Mouse (Mus musculus): ENCODE measurements around the gene Gm42517. TPM values are rescaled to one million over a fixed set of nuclear protein-coding genes. Genes with fewer than 3 reads are reported as not detected.

Gm42517 gene
- total RNA-seq, 4 experiments from 2014 or later, result 2.5 to 4.6 (median 3.9) TPM

- no peak for DNase-seq
Observed at GRCm38 (mm10) chr5:108347843-108348242, 19.9 kb downstream of the Gm42517 start.

- no peak for DNase-seq
Observed at GRCm38 (mm10) chr5:108345313-108346071, 22.2 kb downstream of the Gm42517 start.

GRCm38 (mm10) chr5:108343680-108344170, 24.0 kb downstream of the Gm42517 start:
- no peak for DNase-seq

DNA sequence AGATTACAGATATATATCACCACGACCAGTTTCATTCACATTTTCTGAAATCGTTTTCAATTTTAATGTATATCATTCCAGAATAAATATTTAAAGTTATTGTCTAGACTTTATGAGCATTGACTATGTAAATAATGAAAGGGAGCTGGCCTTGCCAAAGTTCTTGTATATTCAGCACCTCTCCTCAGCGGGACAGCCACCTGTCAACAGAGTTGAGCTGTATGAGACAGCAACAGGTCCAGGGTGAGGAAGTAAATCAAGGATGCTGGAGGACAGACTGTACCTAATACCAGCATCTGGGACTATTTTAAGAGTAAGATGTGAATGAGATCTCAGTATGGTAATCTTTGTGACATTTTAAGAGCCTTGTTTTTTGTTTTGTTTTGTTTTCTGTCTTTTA, 29.7 kb downstream of the Gm42517 start:
- DNase-seq, result no peak

DNA sequence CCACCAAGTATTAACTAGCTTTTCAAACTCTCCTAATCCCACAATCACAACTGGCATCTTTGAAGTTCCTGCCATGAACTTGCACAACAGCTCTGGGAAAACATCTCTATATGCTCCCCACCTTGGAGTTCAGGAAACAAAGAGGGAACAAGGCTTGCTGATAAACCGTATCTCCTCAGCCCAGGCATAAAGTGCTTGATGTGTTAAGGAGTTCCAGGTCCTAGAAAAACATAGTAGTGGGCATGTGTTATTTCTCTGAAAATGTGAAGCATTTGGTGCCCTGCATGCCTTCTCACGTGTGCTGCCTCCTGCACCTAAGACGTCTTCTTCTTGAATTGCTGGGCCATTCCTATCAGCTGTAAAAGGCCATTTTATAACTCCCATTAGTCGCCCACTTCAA, 30.3 kb downstream of the Gm42517 start:
- no peak for DNase-seq

- no peak for DNase-seq
Observed at GRCm38 (mm10) chr5:108331051-108331450, 36.7 kb downstream of the Gm42517 start.

Other genes starting within 250 kb of the Gm42517 start
- gene Tmed5, start 235.3 kb downstream of the Gm42517 start, total RNA-seq (2022), result 10 to 100 TPM; 26.8 to 62.4 (median 44.9) TPM
- gene Ccdc18, start 235.0 kb downstream of the Gm42517 start, total RNA-seq (2022), result under 1 TPM; 0.15 to 0.66 (median 0.45) TPM
- 10 to 100 TPM; 30.6 to 33.8 (median 32.7) TPM for gene Dr1, start 99.0 kb downstream of the Gm42517 start, total RNA-seq (2022)
- 10 to 100 TPM; 13.5 to 18.2 (median 15.5) TPM for gene Pigg, start 55.3 kb downstream of the Gm42517 start, total RNA-seq (2022)
- gene Pde6b, start 20.5 kb upstream of the Gm42517 start, total RNA-seq (2022), result not detected
- 100 to 1,000 TPM in 3 of 4 experiments, 10 to 100 TPM in 1; 89.8 to 365 (median 163) TPM for gene Atp5k, start 66.5 kb upstream of the Gm42517 start, total RNA-seq (2022)
- 1 to 10 TPM; 1.4 to 3.6 (median 1.8) TPM for gene Mfsd7a, start 81.0 kb upstream of the Gm42517 start, total RNA-seq (2022)
- gene Pcgf3, start 93.3 kb upstream of the Gm42517 start, total RNA-seq (2022), result 10 to 100 TPM; 35.9 to 45.2 (median 40.5) TPM
- gene Cplx1, start 182.1 kb upstream of the Gm42517 start, total RNA-seq (2022), result 1 to 10 TPM; 2.0 to 4.7 (median 3.6) TPM

All from adrenal gland, adult 8-10 months (tissue).